Mouse (Mus musculus): ENCODE measurements around the gene Hoxd10.

Gene Hoxd10

GRCm38 (mm10) chr2:74691022-74691951 lies at the start of gene Hoxd10:
Hoxd10 (plus strand) TSS chr2:74691924.
- in situ Hi-C loops (cut with MboI, MseI), result loop anchor here (5.0 kb wide), 1 partner anchor 56 kb away; no protein-coding TSS in a partner anchor

DNA sequence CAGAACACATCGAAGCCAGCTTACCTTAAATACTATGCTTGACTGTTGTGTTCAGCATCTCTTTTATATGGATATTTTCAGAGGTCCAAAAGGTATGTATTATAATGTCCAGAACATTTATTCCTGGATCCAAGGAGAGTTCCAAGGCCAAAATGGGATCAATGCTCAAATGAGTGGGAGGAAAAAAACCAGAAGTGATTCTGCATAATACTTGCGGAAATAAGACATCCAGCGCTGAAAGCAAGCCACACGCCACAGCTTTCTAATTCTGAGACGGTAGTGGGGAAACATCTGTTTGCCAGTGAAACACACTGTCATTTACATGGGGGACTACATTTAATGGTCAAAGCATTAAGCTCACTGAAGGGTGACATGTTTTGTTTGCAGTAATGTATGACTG lies 49.3 kb upstream of the Hoxd10 start:
- in situ Hi-C loops (cut with MboI, MseI), result no loop called here

- in situ Hi-C loops (cut with MboI, MseI), result no loop called here
These were observed 46.1 kb upstream of the Hoxd10 start for GRCm38 (mm10) chr2:74645631-74646030.

DNA sequence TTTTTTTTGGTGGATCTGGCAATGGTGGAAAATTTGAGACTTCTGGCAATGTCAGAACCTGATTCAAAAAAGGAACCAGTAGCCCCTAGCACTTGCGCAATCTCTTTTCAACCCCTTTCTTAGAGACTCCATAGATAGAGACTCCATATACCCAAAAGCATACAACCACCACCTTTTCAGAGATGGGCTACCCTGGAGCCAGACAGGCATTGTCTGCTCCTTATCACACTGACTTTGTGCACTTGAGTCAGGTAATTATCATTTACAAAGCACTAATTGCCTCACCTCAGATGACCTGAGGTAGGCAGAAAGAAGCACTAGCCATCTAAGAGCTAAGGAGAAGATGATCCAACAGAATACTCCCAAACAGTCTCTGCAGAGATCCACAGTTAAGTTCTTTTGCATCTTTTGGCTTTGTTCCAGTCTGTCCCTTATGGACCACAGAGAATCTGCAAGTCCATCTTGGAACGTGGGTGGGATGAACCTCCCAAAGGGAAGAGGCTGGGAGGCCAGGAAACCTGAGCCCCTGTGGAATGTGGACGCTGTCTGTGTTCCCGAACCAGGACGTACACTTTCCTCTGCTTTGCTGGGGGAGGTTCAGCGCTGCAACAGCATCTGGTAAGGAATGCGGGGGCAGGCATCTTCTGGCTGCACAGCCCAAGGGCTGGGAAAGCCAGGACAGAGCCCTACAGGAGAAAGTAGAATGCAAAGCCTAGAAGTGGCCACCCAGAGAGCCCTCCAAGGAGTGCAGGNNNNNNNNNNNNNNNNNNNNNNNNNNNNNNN lies 44.5 kb upstream of the Hoxd10 start:
- in situ Hi-C loops (cut with MboI, MseI), result no loop called here

DNA sequence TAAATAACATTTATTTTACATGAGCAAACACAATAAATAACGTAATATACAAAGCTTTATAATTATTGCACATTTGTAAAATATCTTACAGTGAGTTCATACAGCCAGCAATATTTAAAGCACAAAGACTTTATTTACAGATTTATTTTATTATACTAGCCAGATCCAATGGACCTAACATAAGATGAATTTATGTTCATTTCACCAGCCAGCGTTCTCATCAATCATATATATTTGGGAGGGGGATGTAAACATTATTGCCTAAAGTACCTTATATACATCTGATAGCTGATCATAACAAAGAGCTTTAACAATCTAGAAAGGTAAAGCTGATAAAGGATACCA lies 38.8 kb upstream of the Hoxd10 start:
- in situ Hi-C loops (cut with MboI, MseI), result loop anchor here (25.0 kb wide), 2 partner anchors 691 to 1066 kb away; partner anchors contain the start of gene Chrna1

GRCm38 (mm10) chr2:74653781-74654535 lies 37.8 kb upstream of the Hoxd10 start:
- in situ Hi-C loops (cut with MboI, MseI), result loop anchor here (25.0 kb wide), 2 partner anchors 692 to 1067 kb away; partner anchors contain the start of gene Chrna1

DNA sequence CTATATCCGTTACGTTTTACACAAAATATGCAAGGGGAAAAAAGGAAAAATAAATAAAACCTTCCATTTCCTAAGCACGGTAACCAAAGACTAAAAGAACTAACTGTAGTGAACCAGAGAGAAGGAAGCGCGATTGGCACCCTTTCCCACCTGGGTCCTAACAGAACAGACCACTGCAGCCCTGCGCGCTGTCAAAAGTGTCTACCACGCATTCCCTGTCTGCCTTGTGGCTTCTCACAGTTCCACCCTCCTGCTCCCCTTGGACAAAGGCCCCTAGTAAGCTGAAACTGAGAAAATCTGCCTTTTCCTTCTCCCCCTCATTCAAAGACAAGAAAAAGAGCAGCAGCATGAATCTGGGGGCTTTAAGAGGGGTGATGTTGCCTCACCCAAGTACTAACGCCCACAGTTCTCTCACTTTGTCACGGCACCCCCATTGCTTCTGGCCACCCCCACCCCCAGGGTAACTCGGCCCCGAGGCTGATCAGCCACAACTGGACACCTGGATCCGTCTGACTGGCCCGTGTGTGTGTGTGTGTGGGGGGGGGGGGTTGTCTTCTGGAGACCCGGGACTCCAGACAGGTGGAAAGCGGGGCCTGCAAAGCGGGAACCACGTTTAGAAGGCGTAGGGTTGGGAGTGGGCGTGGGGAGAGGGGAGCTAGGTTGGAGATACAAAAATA lies 36.8 kb upstream of the Hoxd10 start:
- in situ Hi-C loops (cut with MboI, MseI), result loop anchor here (25.0 kb wide), 2 partner anchors 693 to 1068 kb away; partner anchors contain the start of gene Chrna1

- in situ Hi-C loops (cut with MboI, MseI), result loop anchor here (25.0 kb wide), 2 partner anchors 693 to 1068 kb away; partner anchors contain the start of gene Chrna1
These were observed 36.3 kb upstream of the Hoxd10 start for GRCm38 (mm10) chr2:74655420-74655781.

DNA sequence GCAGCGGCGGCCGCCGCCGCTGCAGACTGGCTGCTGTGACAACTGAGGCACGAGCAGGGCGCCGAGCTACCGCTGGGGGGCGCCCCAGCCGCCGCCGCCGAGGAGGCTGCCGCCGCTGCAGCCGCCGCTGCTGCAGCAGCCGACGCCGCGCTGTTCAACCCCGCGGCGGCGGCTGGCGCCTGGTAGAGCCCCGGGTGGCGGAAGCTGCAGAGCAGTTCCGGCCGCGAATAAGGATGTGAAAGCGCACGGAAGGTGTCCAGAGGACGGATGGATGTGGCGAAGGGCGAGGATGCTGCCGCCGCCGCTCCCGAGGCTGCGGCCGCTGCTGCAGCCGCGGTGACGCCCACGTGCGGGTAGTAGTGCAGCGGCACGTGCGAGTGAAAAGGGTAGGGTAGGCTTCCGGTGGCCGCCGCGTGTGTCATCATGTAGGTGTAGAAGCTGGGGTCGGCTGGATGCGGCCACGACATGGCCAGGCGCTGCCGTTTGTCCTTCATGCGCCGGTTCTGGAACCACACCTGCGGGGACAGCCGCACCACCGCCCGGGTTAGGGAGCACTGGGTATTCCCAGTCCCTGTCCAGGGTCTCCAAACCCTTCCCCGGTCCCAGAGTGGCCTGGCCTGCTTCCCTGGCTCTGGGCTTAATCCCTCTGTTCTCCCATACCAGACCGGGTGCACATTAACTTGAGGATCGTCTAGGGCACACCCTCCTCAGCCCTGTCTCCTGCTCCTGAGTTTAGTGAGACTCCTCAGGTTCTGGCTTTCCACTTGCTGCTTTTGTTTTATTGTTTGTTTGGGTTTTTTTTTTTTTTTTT lies 35.7 kb upstream of the Hoxd10 start:
- in situ Hi-C loops (cut with MboI, MseI), result loop anchor here (25.0 kb wide), 2 partner anchors 694 to 1069 kb away; partner anchors contain the start of gene Chrna1

GRCm38 (mm10) chr2:74656632-74657021 lies 35.1 kb upstream of the Hoxd10 start:
- in situ Hi-C loops (cut with MboI, MseI), result loop anchor here (25.0 kb wide), 2 partner anchors 694 to 1069 kb away; partner anchors contain the start of gene Chrna1

DNA sequence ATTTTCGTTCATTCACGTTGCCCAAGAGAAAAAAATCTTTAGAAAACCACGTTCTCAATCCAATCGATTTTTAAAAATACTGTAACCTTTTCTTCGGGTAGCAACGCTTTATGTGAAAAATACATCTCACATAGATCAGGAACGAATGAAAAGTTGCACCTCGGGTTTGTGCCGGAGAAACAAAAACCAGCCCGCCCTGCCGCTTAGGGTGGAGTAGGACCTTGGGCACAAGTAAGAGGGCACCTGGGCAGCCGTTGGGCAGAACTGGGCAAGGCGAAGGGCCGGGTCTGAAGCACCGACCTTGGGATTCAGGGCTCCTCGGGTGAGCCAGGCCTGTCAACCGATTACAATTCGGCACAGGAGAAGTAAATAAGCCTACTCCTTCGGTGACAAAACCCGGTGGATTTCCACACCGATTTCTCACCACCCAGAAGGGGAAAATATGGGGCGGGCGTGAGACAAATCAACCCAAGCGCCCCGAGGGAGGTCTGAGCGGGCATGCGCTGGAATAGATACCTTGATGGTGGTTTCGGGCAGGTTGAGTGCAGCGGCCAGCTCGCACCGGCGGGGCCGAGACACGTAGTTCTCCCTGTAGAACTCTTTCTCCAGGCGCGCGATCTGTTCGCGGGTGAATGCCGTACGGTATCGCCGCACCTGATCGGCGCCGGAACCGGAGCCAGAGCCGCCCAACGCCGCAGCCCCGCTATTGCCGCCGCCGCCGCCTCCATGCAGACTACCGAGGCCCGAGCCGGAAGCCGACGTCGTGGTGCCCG lies 34.3 kb upstream of the Hoxd10 start:
- in situ Hi-C loops (cut with MboI, MseI), result loop anchor here (25.0 kb wide), 2 partner anchors 695 to 1070 kb away; partner anchors contain the start of gene Chrna1

GRCm38 (mm10) chr2:74658024-74658666 lies 33.6 kb upstream of the Hoxd10 start:
- in situ Hi-C loops (cut with MboI, MseI), result loop anchor here (25.0 kb wide), 2 partner anchors 696 to 1071 kb away; partner anchors contain the start of gene Chrna1

- in situ Hi-C loops (cut with MboI, MseI), result loop anchor here (25.0 kb wide), 2 partner anchors 697 to 1072 kb away; partner anchors contain the start of gene Chrna1
These were observed 32.9 kb upstream of the Hoxd10 start for GRCm38 (mm10) chr2:74658667-74659371.

DNA sequence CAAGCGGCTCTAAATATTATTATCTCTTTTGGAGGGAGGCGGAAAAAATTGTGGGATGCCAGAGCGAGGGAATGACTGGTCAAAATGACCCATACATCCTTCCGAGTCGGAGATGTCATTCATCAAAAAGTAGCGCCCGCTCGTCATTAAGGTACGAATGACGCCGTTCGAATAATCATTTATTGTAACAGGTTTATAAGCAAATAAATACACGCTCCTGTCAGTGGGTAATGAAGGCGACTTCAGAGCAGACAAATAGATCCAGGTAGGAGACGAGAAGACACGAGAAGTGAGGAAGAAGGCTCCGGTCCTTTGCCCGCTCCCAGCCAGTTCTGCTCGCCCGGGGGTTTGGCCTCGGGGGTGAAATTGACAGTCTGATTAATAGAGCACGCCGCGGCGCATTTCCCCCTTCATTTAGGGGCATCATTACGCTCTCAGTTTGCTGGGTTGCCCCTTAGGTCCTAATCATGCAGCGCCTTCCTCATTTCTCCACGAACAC lies 32.2 kb upstream of the Hoxd10 start, which contains the start of gene Evx2:
Gene Evx2 (minus strand): TSS at position 51 of the 499 bp plus-strand sequence.
- in situ Hi-C loops (cut with MboI, MseI), result loop anchor here (10.0 to 25.0 kb wide), 3 partner anchors 355 to 1072 kb away; partner anchors contain the start of gene Chrna1

- in situ Hi-C loops (cut with MboI, MseI), result loop anchor here (10.0 to 25.0 kb wide), 3 partner anchors 356 to 1073 kb away; partner anchors contain the start of gene Chrna1
These were observed 31.0 kb upstream of the Hoxd10 start for GRCm38 (mm10) chr2:74660421-74661375.

GRCm38 (mm10) chr2:74661685-74662084 lies 30.0 kb upstream of the Hoxd10 start:
- in situ Hi-C loops (cut with MboI, MseI), result loop anchor here (10.0 to 25.0 kb wide), 3 partner anchors 357 to 1074 kb away; partner anchors contain the start of gene Chrna1
